Mouse (Mus musculus): ENCODE results near the gene Serpinb1a. TPM values are rescaled to one million over a fixed set of nuclear protein-coding genes. Genes with fewer than 3 reads are reported as not detected.

The Serpinb1a gene
- total RNA-seq (2023), result 1 to 10 TPM; 2.3 to 4.7 TPM

GRCm38 (mm10) chr13:32850668-32851404, at the start of gene Serpinb1a:
TSS of gene Serpinb1a (minus strand) at chr13:32851185.

GRCm38 (mm10) chr13:32898111-32898510, 47.1 kb upstream of the Serpinb1a start, which contains the start of gene Serpinb1c:
TSS of gene Serpinb1c (minus strand) at chr13:32898211.

GRCm38 (mm10) chr13:32802259-32803081, 48.5 kb downstream of the Serpinb1a start, which contains the start of gene D930007J09Rik:
TSS of gene D930007J09Rik (minus strand) at chr13:32802849.

GRCm38 (mm10) chr13:32801693-32802221, 49.2 kb downstream of the Serpinb1a start, which contains the start of gene Wrnip1:
TSS of gene Wrnip1 (plus strand) at chr13:32802038.

Other genes starting within 250 kb of the Serpinb1a start
- not detected for gene Mylk4, start 67.2 kb downstream of the Serpinb1a start, total RNA-seq (2023)
- 10 to 100 TPM; 38.7 to 45.1 TPM for gene Wrnip1, start 49.1 kb downstream of the Serpinb1a start, total RNA-seq (2023)
- gene D930007J09Rik, start 48.3 kb downstream of the Serpinb1a start, total RNA-seq (2023), result not detected
- gene Serpinb1c, start 47.0 kb upstream of the Serpinb1a start, total RNA-seq (2023), result not detected
- 10 to 100 TPM; 11.0 to 14.7 TPM for gene Serpinb6b, start 114.0 kb upstream of the Serpinb1a start, total RNA-seq (2023)
- gene Serpinb9, start 152.1 kb upstream of the Serpinb1a start, total RNA-seq (2023), result 10 to 100 TPM in 1 of 2 experiments, 1 to 10 TPM in 1; 8.4 to 11.2 TPM
- gene Serpinb9b, start 176.2 kb upstream of the Serpinb1a start, total RNA-seq (2023), result under 1 TPM in 1 of 2 experiments, not detected in 1; 0.84 TPM
- not detected for gene Serpinb1b, start 227.4 kb upstream of the Serpinb1a start, total RNA-seq (2023)

All from T-cell, adult 66 days (primary cell).